Mouse (Mus musculus) liver, postnatal 0 days (tissue): ENCODE data around the gene Tmem88.

ENCODE experiments used
- CTCF ChIP-seq: sonication (generic); IDR thresholded peaks from 2 replicates; pipeline ENCODE4 v1.5.1; 2016; ENCODE audit warnings: antibody characterized with exemption, low read depth
- EP300 ChIP-seq: IDR thresholded peaks from 2 replicates; pipeline ENCODE4 v1.6.1; 2016; ENCODE audit warnings: antibody characterized with exemption, low read depth, mild to moderate bottlenecking

- no peak for TF ChIP-seq CTCF
- TF ChIP-seq EP300, result no peak
These were observed 14.5 kb upstream of the Tmem88 start for GRCm38 (mm10) chr11:69412548-69412947.
